Mouse (Mus musculus): ENCODE data around the gene Slc15a5.

Gene Slc15a5

DNA sequence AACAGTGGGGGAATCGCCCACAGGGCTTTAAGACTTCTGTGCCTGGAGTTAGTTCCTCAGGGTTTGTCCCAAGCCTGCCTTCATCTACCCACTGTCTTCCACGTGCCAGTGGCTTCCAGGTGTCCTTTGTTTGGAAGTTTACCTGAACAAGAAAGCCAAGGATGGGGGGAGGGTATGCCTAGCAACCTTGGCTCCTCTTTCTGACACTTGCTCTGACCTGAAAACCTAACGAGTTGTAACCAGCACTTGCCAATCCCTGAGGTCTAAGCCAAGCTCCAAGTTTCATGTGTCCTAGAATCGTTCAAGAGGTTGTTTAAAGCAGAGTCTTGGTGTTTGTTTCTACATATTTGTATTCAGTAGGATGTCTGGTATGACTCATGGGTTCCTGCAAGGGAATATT is 116.9 kb downstream of the Slc15a5 start:
- no peak for DNase-seq (ENCODE audit: low spot score in 2 of 2)

DNA sequence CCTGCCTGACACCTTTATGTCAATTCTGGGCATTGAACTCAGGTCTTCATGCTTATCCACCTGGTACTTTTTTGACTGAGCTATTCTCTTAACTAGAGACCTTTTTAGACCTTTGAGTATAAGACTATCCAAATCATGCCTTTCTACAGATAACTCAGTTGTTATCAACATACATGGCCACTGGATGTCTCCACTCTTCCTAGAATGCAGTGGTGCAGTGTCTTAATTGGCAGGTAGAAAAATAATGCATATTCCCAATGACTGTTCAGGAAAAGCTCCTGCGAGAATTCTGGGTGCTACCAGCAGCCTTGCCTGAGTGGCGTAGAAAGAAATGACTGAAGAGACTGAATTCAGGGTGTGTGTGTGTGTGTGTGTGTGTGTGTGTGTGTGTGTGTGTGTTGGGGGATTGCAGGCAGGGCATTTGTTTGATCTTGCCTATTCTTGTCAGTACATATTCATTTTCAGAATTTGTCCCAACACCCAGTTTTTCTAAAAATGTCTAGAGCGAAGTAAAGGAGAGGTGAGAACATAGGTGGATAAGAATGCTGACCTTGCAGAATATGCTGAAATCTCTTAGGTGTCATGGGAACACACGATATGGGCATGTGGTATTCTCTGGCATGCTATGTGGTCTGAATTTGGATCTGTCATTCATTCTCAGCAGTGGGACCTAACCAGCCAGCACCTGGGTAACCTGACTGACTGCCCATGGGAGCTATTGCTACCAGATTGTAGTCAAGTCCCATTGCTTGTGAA is 119.5 kb downstream of the Slc15a5 start:
- no peak for DNase-seq (ENCODE audit: low spot score in 2 of 2)

DNA sequence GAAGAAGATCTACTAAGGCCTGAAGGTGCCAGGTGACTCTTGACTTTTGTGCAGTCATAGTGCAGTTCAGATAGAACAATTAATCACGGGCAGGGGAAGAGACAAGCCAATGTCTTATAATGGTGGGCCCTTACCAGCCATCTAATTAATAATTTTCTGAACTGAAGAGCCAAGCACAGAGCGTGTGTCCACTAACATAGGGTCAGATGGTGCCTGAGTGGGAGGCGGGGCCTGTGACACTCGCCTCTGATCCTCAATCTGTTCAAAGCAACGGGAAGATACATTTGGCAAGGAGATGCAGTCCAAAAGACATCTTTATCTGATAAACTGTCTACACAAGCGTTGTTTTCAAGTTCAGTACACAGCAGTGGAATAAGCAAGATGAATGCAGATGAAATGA is 122.1 kb downstream of the Slc15a5 start:
- no peak for DNase-seq (ENCODE audit: low spot score in 2 of 2)

DNA sequence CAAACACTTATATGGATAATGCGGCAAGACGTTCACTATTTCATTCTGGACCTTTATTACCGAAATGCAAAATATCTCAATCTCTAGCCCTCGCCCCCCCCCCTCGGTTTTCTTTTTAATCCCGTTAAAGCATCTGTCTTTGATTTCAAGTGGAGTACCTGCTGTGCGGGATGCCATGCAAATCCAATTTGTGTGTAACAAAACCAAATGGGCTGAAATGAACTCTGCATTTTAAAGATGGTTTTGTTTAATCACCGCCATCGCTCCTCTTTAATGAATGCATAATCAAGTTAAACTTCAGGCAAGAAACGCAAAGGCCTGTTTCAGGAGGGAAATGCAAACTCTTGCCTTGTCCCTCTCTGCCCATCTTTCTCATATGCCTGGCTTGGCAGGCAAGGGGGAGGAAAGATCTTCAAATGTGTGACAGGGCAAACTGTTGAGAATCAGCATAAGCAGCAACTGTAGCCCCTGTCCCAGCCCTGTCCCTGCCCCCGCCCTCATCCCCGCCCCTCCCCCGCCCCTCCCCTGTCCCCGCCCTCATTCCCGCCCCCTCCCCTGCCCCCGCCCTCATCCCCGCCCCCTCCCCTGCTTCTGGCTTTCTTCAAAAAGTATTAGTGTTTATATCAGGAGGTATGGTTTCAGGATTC is 122.8 kb downstream of the Slc15a5 start:
- DNase-seq (ENCODE audit: low spot score in 2 of 2) = no peak

DNA sequence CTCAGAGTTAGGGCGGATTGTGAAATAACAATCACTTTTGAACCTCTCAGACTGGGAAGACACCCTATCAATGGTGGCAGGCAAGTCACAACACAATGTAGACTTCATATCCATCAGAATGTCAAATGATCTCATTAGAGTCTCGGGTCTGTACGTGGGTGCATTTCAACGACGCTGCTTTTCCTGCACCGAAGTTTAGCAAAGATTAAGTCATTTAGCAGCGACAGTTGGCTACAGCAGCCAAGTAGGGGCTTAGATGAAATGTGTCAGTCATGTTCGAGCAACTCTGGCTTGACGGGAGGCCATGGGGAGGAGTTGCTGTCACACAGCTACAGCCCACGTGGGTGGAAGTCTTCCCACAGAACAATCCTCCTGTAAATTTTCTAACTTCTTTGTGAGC is 133.2 kb downstream of the Slc15a5 start:
- DNase-seq (ENCODE audit: low spot score in 2 of 2) = peak in 1 of 2 experiments; percentile 10

DNA sequence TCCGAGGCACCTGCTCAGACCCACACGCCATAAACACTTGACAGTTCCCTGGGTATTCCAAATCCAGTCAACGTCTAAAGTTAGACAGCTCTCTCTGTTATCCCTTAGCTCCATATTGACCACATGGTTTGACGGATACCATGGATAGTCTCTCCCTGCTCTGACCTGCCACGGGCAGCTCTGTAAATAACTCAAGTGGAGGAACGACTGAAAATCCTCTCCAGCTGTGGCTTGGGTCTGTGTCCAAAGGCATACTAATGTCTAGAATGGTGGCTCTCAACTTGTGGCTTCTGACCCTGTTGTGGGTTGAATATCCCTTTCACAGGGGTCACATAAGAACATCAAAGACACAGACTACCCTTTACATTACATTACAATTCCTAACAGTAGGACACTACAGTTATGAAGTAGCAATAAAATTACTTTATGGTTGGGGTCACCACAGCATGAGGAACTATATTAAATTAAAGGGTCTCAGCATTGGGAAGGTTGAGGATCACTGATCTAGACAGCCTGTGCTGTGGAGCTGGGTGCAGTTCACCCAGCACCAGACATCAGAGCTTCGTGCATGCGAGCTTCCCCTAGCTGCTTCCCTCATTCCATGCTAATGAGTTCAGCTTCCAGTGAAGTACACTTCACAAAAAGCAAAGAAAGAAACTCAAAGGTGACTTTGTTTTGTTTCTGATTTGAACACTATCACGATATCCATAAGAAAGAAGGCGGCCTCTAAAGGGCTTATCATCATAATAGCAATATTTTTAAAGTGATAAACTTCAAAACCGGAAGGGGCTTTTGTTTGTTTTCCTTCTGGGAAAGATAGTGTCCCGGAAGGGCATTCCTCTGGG is 139.1 kb downstream of the Slc15a5 start:
- DNase-seq (ENCODE audit: low spot score in 2 of 2) = no peak

DNA sequence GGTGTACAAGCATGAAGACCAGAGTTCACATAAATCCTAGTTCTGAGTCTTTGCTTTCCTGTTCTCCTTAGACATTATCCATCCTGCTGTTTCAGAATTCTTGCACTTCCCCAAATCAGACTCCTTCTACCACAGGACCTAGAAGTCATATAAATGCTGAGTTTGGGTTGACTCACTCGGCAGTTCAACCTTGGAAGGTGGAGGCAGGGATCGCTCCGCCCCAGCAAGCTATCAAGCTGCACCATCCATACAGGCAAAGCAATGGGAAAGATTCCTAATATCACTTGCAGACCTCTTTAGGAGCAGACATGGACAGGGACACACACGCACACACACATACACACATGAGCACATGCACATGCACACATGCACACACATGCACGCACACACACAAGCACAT is 142.2 kb downstream of the Slc15a5 start:
- DNase-seq (ENCODE audit: low spot score in 2 of 2) = no peak

DNA sequence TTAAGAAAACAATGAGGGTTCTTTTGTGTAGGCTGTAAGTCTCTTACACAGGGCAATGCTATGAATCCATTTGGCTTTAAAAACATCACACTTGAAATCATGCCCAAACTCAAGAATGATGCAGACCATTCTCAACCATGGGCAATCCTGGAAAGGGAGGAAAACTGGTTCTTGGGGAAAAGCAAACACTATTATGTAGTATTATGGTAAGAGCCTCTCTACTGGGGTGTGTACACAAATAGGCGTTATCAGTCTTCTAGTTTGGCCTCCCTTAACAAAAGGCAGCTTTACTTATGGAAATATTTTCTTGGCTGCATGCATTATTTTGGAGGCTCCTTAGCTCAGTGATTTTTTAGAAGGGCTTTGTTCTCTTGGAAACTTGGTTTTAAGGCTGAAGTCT is 143.4 kb downstream of the Slc15a5 start:
- DNase-seq (ENCODE audit: low spot score in 2 of 2) = no peak

DNA sequence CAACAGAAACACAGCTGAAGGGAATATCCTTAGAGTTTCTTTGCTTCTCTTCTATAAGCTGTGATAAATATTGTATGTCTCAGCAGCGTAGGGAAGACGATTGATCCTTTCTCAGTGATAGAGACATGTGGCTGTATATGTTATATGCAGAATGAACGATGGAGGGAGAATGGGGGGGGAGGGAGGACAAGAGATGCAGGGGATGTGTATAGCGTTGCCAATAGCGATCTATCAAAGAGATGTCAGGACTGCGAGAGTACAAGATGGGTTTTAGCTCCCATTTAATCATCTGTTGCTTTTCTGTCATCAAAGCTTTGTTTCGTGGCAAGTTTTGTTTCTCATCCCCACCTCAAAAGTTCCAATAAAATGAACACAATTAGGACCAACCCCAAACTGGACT is 143.9 kb downstream of the Slc15a5 start:
- no peak for DNase-seq (ENCODE audit: low spot score in 2 of 2)

DNA sequence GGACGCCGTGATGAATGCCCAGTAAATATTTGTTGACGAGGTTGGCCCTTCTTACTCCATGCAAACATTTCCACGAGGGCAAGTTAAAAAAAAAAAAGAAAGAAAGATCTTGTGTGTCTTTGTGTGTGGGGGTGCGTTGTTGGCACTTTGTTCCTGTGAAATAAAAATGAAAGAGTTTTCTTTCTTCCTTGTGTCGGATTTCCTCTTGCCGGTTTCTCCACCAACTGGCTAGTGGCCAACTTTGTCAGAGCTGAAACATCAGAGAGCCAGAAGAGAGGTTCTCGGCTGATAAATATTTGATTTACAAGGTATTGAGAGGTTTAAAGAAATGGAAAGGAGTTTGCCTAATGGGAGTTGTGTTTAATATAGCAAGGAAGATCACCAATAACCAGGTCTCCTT is 144.4 kb downstream of the Slc15a5 start:
- DNase-seq (ENCODE audit: low spot score in 2 of 2) = peak in 1 of 2 experiments; percentile 34

DNA sequence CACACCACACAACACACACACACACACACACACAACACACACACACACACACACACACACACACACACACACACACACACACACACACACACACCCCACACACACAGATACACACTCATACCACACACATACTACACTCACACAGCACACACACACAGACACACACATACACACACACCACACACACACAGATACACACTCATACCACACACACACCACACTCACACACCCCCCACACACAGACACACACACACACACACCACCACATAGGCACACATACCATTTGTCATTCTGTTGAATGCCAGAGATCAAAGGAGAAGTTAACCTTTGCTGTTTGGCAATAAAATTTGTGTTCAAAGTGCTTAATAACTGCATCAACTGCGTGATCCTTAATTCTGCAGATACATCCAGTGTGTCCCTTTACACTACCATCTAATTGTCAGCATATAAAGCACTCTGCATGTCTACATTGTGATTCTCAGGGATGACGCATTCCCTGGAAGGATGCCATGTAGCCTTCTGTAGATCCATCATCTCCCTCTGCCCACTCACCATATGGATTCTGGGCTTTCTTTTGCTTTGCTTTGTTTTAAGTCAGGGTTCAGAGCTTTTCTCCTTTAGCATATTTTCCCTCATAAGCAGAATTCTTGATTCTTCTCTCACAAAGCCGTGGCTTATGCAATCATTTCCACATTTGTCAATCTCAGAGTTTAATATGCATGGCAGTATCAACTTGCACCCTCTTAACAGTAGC is 145.0 kb downstream of the Slc15a5 start:
- DNase-seq (ENCODE audit: low spot score in 2 of 2) = peak; percentile 46 to 66
